Mouse (Mus musculus): ENCODE measurements around the gene Stk11.

GRCm38 (mm10) chr10:80135641-80136040, 20.0 kb downstream of the Stk11 start:
- TF ChIP-seq CTCF (IDR thresholded peaks at IDR 0.05; ENCODE audit: low read depth, low read length), result no peak
- TF ChIP-seq TAL1 (conservative IDR thresholded peaks at IDR 0.05; ENCODE audit: low read depth, low read length), result no peak
